Mouse (Mus musculus): ENCODE data around the gene Rbp1.

The Rbp1 gene

DNA sequence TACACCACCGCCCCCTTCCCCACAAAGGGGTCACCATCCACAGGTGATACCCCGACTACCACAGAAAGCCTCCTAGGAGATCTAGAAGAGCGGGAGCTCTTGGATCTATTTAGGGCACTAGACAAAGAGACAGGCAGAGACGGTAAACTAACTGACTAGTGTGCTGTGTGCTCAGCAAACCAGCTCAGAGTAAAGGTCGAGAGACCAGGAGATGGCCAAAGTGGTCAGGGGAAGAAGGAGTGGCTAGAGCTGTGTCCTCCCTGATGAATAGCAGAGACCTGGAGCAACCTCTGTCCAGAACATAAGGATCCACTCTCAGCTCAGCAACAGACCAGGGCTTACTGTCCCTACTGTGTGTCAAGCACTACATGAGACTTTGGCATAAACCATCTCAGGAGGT is at the start of gene Rbp1:
Rbp1 (plus strand) TSS at position 306 of the 400 bp plus-strand sequence.
- no peak for DNase-seq (ENCODE audit: low spot score in 2 of 2)

DNA sequence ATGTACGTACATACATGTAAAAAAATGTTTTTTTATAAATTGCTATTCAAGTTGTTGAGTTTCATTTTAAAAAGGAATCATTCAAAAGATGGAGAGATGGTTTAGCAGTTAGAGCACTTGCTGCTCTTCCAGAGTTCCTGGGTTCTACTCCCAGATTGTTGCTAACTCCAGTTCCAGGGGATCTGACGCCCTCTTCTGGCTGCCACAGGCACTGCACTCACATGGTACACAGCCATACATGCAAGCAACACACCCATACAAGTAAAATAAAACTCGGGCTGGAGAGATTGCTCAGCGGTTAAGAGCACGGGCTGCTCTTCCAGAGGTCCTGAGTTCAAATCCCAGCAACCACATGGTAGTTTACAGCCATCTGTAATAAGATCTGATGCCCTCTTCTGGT is 49.4 kb upstream of the Rbp1 start:
- DNase-seq (ENCODE audit: low spot score in 2 of 2): no peak

GRCm38 (mm10) chr9:98374897-98375296 is 47.9 kb upstream of the Rbp1 start:
- no peak for DNase-seq (ENCODE audit: low spot score in 2 of 2)

DNA sequence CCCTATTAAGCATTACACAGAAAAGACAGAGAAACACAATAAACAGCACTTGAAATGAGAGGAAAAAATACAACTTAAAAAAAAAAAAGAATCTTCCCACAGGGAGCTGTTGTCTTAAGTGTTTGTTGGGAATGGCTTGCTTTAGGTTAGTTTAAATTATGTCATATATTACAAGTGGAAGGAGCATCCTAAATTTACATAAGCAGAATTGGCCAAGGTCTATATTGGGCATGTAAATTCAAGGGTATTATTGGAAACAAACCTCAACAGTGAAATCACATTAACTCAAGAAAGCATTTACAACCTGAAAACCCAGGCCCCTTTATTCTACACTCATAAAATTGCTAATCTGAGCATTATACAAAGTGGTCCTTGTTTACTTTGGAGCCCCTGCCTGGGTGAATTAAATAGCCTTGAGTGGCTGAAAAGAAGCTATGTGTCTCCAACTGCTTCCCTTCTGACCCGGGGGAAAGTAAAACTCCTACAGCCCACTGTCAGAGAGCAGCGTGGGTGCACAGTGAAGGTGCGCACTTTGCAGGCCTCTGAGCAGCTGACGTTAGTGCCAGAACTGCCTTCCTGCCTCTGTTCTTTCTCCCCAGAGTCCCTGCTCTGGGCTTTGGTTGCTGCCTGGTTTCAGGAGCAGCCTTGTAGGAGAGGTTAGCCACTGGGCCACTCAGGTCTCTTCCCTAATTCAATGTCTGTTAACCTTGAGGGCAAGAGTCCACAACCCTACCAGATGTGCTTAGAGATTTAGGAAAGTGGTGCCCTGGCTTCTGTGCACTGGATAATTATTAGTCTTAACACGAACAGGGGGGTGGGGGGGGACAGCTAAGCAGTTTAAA is 47.2 kb upstream of the Rbp1 start:
- DNase-seq (ENCODE audit: low spot score in 2 of 2): no peak

- DNase-seq (ENCODE audit: low spot score in 2 of 2): no peak
Measured at GRCm38 (mm10) chr9:98379736-98380135, 43.0 kb upstream of the Rbp1 start.

GRCm38 (mm10) chr9:98380593-98380992 is 42.2 kb upstream of the Rbp1 start:
- DNase-seq (ENCODE audit: low spot score in 2 of 2): no peak

DNA sequence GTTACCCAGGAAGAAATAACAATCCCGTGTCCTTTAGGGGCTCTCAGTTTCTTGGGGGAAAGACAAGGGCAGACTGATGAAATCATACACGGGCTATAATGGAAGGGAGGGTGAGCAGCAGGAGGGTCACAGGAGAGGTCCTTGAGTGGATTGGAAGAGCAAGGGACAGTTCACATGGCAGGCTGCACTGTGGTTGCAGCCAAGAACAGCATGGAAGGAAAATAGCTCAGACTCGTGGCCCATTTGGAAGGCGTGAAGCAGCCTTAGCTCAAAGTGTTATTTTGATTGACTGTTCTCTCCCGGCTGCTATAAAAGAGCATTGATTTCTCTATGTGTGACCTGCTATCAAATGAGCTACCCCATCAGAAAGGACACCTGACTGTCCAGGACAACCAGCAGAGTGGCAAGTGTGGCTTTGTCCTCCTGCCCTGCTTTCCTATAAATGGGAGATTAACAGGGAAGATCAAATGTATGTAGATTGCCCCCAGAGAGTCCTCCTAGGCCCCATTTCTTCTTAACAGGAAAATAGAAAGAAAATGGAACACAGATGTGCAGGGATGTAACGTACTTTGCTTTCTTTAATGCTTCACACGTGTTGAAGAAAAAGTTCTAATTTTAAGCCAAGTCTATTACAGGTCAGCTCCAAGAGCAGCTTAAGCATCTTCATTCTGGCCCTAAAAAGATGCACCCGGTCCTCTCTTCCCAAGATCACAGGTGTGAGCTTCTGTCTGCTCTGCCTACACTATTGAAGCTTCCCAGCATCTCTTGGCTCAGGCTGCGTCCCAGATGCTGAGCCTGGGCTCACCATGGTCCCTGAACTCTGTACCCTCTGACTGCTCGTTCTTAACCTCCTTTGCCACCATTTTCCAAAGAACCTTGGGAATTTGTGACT is 34.8 kb upstream of the Rbp1 start:
- DNase-seq (ENCODE audit: low spot score in 2 of 2): peak; percentile 30 to 35

GRCm38 (mm10) chr9:98388633-98388965 is 34.2 kb upstream of the Rbp1 start:
- DNase-seq (ENCODE audit: low spot score in 2 of 2): no peak

DNA sequence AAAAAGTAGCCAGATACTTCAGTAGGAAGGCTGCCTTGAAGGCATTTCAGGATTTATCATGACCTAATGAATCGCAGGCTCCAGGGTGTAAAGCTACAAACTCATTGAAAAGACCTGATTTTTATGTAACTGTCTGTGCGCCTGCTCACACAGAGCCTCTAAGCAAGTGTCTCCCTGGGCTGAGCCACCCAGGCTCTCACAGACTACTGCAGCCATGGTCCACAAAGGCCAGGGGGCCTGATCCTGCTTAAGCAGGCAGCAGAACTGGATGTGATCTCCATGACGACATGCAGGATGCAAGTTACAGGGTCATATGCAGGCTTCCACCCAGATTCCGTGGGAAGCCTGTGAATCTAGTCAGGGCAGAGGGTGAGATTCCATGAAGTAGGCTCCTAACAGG is 29.3 kb upstream of the Rbp1 start:
- no peak for DNase-seq (ENCODE audit: low spot score in 2 of 2)

- DNase-seq (ENCODE audit: low spot score in 2 of 2): no peak
Measured at GRCm38 (mm10) chr9:98397211-98397610, 25.6 kb upstream of the Rbp1 start.

GRCm38 (mm10) chr9:98397866-98398265 is 24.9 kb upstream of the Rbp1 start:
- DNase-seq (ENCODE audit: low spot score in 2 of 2): no peak

GRCm38 (mm10) chr9:98400185-98400894 is 22.4 kb upstream of the Rbp1 start:
- no peak for DNase-seq (ENCODE audit: low spot score in 2 of 2)

- DNase-seq (ENCODE audit: low spot score in 2 of 2): no peak
Measured at GRCm38 (mm10) chr9:98401611-98402010, 21.1 kb upstream of the Rbp1 start.

- DNase-seq (ENCODE audit: low spot score in 2 of 2): no peak
Measured at GRCm38 (mm10) chr9:98407771-98408170, 15.0 kb upstream of the Rbp1 start.

DNA sequence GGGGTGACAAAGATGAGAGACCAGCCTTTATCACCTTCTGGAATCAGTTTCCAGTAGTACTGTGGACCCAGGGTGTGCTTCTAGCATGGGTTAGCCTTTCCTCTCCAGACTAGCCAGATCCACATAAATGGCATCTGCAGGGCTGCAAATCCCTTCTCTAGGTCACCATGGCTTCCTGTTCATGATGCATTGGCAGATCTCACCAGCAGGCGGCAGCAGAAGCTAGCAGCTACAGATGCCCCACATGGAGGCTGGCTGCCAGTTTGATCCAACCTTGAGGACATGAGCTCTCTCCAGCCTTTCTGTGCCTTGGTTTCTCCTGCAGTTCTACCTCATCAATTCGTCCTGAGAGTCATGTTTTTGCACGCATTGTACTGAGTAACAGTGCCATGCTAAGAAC is 13.6 kb upstream of the Rbp1 start:
- peak; percentile 24 to 46 for DNase-seq (ENCODE audit: low spot score in 2 of 2)

DNA sequence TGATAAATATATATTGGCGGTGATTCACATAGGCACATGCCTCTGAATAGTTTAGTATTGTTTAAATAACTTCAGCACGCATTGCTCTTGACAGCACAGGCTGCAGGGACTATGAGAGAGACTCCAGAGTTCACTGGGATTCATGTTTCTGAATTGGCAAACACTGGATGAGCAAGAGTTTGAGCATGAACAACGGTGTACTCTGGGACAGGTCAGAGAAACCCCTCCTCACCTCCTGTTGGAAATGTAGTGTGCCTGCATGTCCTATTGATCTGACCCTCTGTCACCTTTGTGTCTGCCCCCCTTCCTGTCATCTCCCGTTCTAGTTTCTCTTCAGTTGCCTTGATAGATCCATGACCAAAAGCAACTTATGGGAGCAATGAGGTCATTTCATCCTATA is 7.3 kb upstream of the Rbp1 start:
- DNase-seq (ENCODE audit: low spot score in 2 of 2): no peak

DNA sequence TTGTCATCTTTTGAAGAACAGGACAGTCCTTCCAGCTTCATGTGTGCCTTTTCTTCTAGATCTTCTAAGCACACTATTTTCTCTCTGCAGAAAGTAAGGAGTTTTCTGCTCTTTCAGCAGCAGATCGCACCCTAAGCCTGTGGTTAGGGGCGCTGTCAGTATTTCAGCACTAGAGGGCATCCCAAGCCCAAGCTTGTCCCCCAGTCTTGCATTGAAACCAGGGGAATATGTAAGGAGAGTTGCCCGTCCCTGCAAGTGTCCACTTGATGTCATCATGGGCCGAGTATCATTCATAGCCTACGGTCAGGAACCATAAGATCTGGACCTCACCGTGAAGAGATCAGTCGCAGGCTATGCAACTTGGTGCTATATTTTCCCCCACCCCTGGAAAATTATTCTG is 4.8 kb upstream of the Rbp1 start:
- peak in 1 of 2 experiments; percentile 49 for DNase-seq (ENCODE audit: low spot score in 2 of 2)

- peak in 1 of 2 experiments; percentile 18 for DNase-seq (ENCODE audit: low spot score in 2 of 2)
Measured at GRCm38 (mm10) chr9:98418346-98418745, 4.4 kb upstream of the Rbp1 start.

- DNase-seq (ENCODE audit: low spot score in 2 of 2): no peak
Measured at GRCm38 (mm10) chr9:98420666-98421065, 2.1 kb upstream of the Rbp1 start.

DNA sequence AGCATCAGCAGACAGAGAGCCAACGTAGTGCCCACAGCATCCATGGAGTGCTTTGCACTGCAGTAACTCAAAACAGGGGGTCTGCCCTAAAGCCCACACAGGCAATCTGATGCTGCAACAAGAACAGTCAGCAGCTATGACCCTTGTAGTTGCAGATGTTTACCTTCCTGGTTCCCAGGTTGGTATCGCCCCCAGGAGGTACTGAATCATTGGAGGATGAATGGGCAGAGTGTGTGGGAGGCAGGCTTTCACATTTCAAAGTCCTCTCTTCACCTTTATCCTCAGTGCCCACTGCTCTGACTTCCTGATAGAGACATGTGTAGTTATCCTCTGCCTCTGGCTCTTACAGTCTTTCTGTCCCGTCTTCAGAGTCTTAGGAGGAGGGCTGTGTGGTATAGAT is 858 bp upstream of the Rbp1 start:
- DNase-seq (ENCODE audit: low spot score in 2 of 2): no peak

- DNase-seq (ENCODE audit: low spot score in 2 of 2): no peak
Measured at GRCm38 (mm10) chr9:98423691-98424090, 930 bp downstream of the Rbp1 start.

DNA sequence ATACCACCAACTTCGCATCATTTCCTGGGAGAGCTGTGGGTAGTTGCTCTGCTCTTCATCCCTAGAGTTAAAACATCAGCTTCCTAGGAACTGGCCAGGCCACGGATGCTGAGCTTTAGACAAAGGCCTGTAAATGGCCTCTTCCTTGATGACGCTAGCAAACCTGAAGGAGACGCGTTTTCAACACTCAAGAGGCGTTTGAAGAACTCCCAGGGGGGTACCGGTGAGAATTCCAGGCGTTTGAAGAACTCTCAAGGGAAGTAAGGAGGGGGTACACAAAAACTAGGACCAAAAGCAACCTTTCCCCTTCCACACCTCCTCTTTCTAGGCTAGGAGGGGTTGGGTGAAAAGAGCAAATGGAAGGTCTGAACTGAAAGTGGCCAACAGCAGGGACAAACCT is 1.5 kb downstream of the Rbp1 start:
- DNase-seq (ENCODE audit: low spot score in 2 of 2): no peak
